Mouse (Mus musculus) left cerebral cortex, postnatal 14 days (tissue): ENCODE data around the gene Kcnh1. TPM values are rescaled to one million over a fixed set of nuclear protein-coding genes. Genes with fewer than 3 reads are reported as not detected.
A peak's percentile ranks its signal among the peaks of the same experiment; 100 is the strongest.

Source experiments
- DNase-seq, 2 experiments: peaks; one replicate each; pipeline ENCODE4 v3.0.0; 2021 to 2022; ENCODE audit warnings: low spot score in 2 of 2, mixed read lengths in 1 of 2
- intact Hi-C: fragments of 180-260 bp; cut with DNase I; formaldehyde crosslinking; loops from one replicate; pipeline ENCODE4 v1.15.1; 2025
- total RNA-seq, 2 experiments: library from RNA; stranded (reverse); gene quantifications; 2 replicates each; pipeline ENCODE4 v1.2.3; 2021

Gene Kcnh1
- total RNA-seq, 2 experiments from 2014 or later = 55.6 to 67.5 TPM

GRCm38 (mm10) chr1:192380596-192381041 is 190.0 kb downstream of the Kcnh1 start:
- intact Hi-C loops = no loop called here
- DNase-seq = peak; percentile 21 to 23

GRCm38 (mm10) chr1:192387624-192388023 is 197.1 kb downstream of the Kcnh1 start:
- DNase-seq = no peak
- intact Hi-C loops = no loop called here

- intact Hi-C loops = no loop called here
- DNase-seq = no peak
These were observed 200.5 kb downstream of the Kcnh1 start for GRCm38 (mm10) chr1:192391041-192391440.

- intact Hi-C loops = no loop called here
- DNase-seq = no peak
These were observed 201.7 kb downstream of the Kcnh1 start for GRCm38 (mm10) chr1:192392232-192392631.

- no peak for DNase-seq
- intact Hi-C loops = no loop called here
These were observed 209.3 kb downstream of the Kcnh1 start for GRCm38 (mm10) chr1:192399667-192400490.

- no peak for DNase-seq
- intact Hi-C loops = no loop called here
These were observed 210.4 kb downstream of the Kcnh1 start for GRCm38 (mm10) chr1:192400991-192401390.

GRCm38 (mm10) chr1:192402911-192403704 is 212.5 kb downstream of the Kcnh1 start:
- intact Hi-C loops = no loop called here
- DNase-seq = no peak

GRCm38 (mm10) chr1:192405136-192405535 is 214.6 kb downstream of the Kcnh1 start:
- DNase-seq = no peak
- intact Hi-C loops = no loop called here

GRCm38 (mm10) chr1:192406589-192406988 is 216.0 kb downstream of the Kcnh1 start:
- peak in 1 of 2 experiments; percentile 28 for DNase-seq
- intact Hi-C loops = no loop called here

- intact Hi-C loops = no loop called here
- DNase-seq = peak; percentile 19 to 40
These were observed 225.2 kb downstream of the Kcnh1 start for GRCm38 (mm10) chr1:192415813-192416212.

- peak in 1 of 2 experiments; percentile 18 for DNase-seq
- intact Hi-C loops = no loop called here
These were observed 225.8 kb downstream of the Kcnh1 start for GRCm38 (mm10) chr1:192416241-192416821.

GRCm38 (mm10) chr1:192419176-192419575 is 228.6 kb downstream of the Kcnh1 start:
- no peak for DNase-seq
- intact Hi-C loops = no loop called here

- intact Hi-C loops = no loop called here
- peak; percentile 37 to 64 for DNase-seq
These were observed 231.0 kb downstream of the Kcnh1 start for GRCm38 (mm10) chr1:192421377-192422166.

- intact Hi-C loops = loop anchor here (10.0 kb wide), 1 partner anchor 237 kb away; the partner anchor contains the start of gene Kcnh1
- DNase-seq = no peak
These were observed 240.8 kb downstream of the Kcnh1 start for GRCm38 (mm10) chr1:192431423-192431822.

- intact Hi-C loops = loop anchor here (10.0 kb wide), 1 partner anchor 241 kb away; the partner anchor contains the start of gene Kcnh1
These were observed 244.9 kb downstream of the Kcnh1 start for GRCm38 (mm10) chr1:192435503-192435902.

GRCm38 (mm10) chr1:192439151-192439837 is 248.7 kb downstream of the Kcnh1 start:
- intact Hi-C loops = loop anchor here (10.0 kb wide), 1 partner anchor 244 kb away; the partner anchor contains the start of gene Kcnh1
- DNase-seq = no peak

More at GRCm38 (mm10) chr1:192435503-192435902, 244.9 kb downstream of the Kcnh1 start:
- no peak for DNase-seq

GRCm38 (mm10) chr1:192442772-192443445 is 252.3 kb downstream of the Kcnh1 start:
- no peak for DNase-seq
- intact Hi-C loops = no loop called here
